Mouse (Mus musculus): ENCODE results near the gene Tmem62. TPM values are rescaled to one million over a fixed set of nuclear protein-coding genes. Genes with fewer than 3 reads are reported as not detected.
"Not testable (repeated sequence)": the region's sequence is repeated elsewhere in the genome, so short reads cannot be mapped to it uniquely, and the experiment has no call there.

Gene Tmem62
- polyA plus RNA-seq, 1 experiment from 2014 or later = 4.2 TPM

GRCm38 (mm10) chr2:120978693-120979037, 1.8 kb downstream of the Tmem62 start:
- Histone ChIP-seq H3K9me3 (ENCODE audit: control insufficient read depth, low read depth, low read length) (no peaks in the 10 kb centered on the region), H3K4me3 (ENCODE audit: low read depth, low read length) (no peak overlapping the region), H3K27ac (ENCODE audit: low read length) (no peak overlapping the region), H3K9ac (replicated peaks; ENCODE audit: low read depth, low read length) (no peak overlapping the region), H3K27me3 (ENCODE audit: control insufficient read depth, insufficient read depth, low read length) (no peaks in the 10 kb centered on the region), H3K36me3 (ENCODE audit: control insufficient read depth, insufficient read depth, low read length) (no peaks in the 10 kb centered on the region), H3K4me1 (ENCODE audit: control insufficient read depth, insufficient read depth, low read length) (no peaks in the 10 kb centered on the region), H3K4me2 (replicated peaks; ENCODE audit: low read depth, low read length) (no peak overlapping the region)
- ATAC-seq (ENCODE audit: insufficient number of reproducible peaks, insufficient read depth, low FRiP score, low read depth) = no peak
- whole genome bisulfite sequencing = 49% methylated on average over 2 of the region's 2 CpGs

- no peaks in the 10 kb centered on the region for H3K4me1 ChIP-seq (ENCODE audit: control insufficient read depth, insufficient read depth, low read length)
- 75% methylated on average over 1 of the region's 1 CpGs for WGBS
- H3K4me2 ChIP-seq (replicated peaks; ENCODE audit: low read depth, low read length) = no peak overlapping the region
- no peak overlapping the region for H3K4me3 ChIP-seq (ENCODE audit: low read depth, low read length)
- no peaks in the 10 kb centered on the region for H3K36me3 ChIP-seq (ENCODE audit: control insufficient read depth, insufficient read depth, low read length)
- no peaks in the 10 kb centered on the region for H3K27me3 ChIP-seq (ENCODE audit: control insufficient read depth, insufficient read depth, low read length)
- H3K27ac ChIP-seq (ENCODE audit: low read length) = no peak overlapping the region
- H3K9ac ChIP-seq (replicated peaks; ENCODE audit: low read depth, low read length) = no peak overlapping the region
- no peak for ATAC-seq (ENCODE audit: insufficient number of reproducible peaks, insufficient read depth, low FRiP score, low read depth)
- no peaks in the 10 kb centered on the region for H3K9me3 ChIP-seq (ENCODE audit: control insufficient read depth, low read depth, low read length)
Observed at GRCm38 (mm10) chr2:120979819-120980218, 3.0 kb downstream of the Tmem62 start.

- Histone ChIP-seq H3K9ac (replicated peaks; ENCODE audit: low read depth, low read length) (no peak overlapping the region), H3K27me3 (ENCODE audit: control insufficient read depth, insufficient read depth, low read length) (no peaks in the 10 kb centered on the region), H3K4me1 (ENCODE audit: control insufficient read depth, insufficient read depth, low read length) (no peaks in the 10 kb centered on the region), H3K4me3 (ENCODE audit: low read depth, low read length) (no peak overlapping the region), H3K36me3 (ENCODE audit: control insufficient read depth, insufficient read depth, low read length) (no peaks in the 10 kb centered on the region), H3K4me2 (replicated peaks; ENCODE audit: low read depth, low read length) (no peak overlapping the region), H3K9me3 (ENCODE audit: control insufficient read depth, low read depth, low read length) (no peaks in the 10 kb centered on the region), H3K27ac (ENCODE audit: low read length) (no peak overlapping the region)
- WGBS = 63% methylated on average over 2 of the region's 2 CpGs
- ATAC-seq (ENCODE audit: insufficient number of reproducible peaks, insufficient read depth, low FRiP score, low read depth) = no peak
Observed at GRCm38 (mm10) chr2:120980861-120981260, 4.0 kb downstream of the Tmem62 start.

GRCm38 (mm10) chr2:120983611-120984010, 6.8 kb downstream of the Tmem62 start:
- ATAC-seq (ENCODE audit: insufficient number of reproducible peaks, insufficient read depth, low FRiP score, low read depth) = no peak
- Histone ChIP-seq H3K4me3 (ENCODE audit: low read depth, low read length) (no peak overlapping the region), H3K27ac (ENCODE audit: low read length) (no peak overlapping the region), H3K4me2 (replicated peaks; ENCODE audit: low read depth, low read length) (no peak overlapping the region), H3K9me3 (ENCODE audit: control insufficient read depth, low read depth, low read length) (no peaks in the 10 kb centered on the region), H3K36me3 (ENCODE audit: control insufficient read depth, insufficient read depth, low read length) (no peaks in the 10 kb centered on the region), H3K9ac (replicated peaks; ENCODE audit: low read depth, low read length) (no peak overlapping the region), H3K27me3 (ENCODE audit: control insufficient read depth, insufficient read depth, low read length) (no peaks in the 10 kb centered on the region), H3K4me1 (ENCODE audit: control insufficient read depth, insufficient read depth, low read length) (no peaks in the 10 kb centered on the region)
- 45% methylated on average over 2 of the region's 2 CpGs for WGBS

GRCm38 (mm10) chr2:120985241-120985640, 8.4 kb downstream of the Tmem62 start:
- no peaks in the 10 kb centered on the region for H3K9me3 ChIP-seq (ENCODE audit: control insufficient read depth, low read depth, low read length)
- no peak for ATAC-seq (ENCODE audit: insufficient number of reproducible peaks, insufficient read depth, low FRiP score, low read depth)
- no peak overlapping the region for H3K27ac ChIP-seq (ENCODE audit: low read length)
- no peak overlapping the region for H3K4me3 ChIP-seq (ENCODE audit: low read depth, low read length)
- H3K9ac ChIP-seq (replicated peaks; ENCODE audit: low read depth, low read length) = no peak overlapping the region
- H3K4me2 ChIP-seq (replicated peaks; ENCODE audit: low read depth, low read length) = no peak overlapping the region
- H3K36me3 ChIP-seq (ENCODE audit: control insufficient read depth, insufficient read depth, low read length) = no peaks in the 10 kb centered on the region
- H3K27me3 ChIP-seq (ENCODE audit: control insufficient read depth, insufficient read depth, low read length) = no peaks in the 10 kb centered on the region
- no peaks in the 10 kb centered on the region for H3K4me1 ChIP-seq (ENCODE audit: control insufficient read depth, insufficient read depth, low read length)
- WGBS = 88% methylated on average over 1 of the region's 1 CpGs

GRCm38 (mm10) chr2:120991196-120991595, 14.4 kb downstream of the Tmem62 start:
- H3K4me3 ChIP-seq (ENCODE audit: low read depth, low read length) = no peak overlapping the region
- WGBS = 65% methylated on average over 4 of the region's 4 CpGs
- no peaks in the 10 kb centered on the region for H3K4me1 ChIP-seq (ENCODE audit: control insufficient read depth, insufficient read depth, low read length)
- no peak for ATAC-seq (ENCODE audit: insufficient number of reproducible peaks, insufficient read depth, low FRiP score, low read depth)
- no peak overlapping the region for H3K4me2 ChIP-seq (replicated peaks; ENCODE audit: low read depth, low read length)
- no peaks in the 10 kb centered on the region for H3K9me3 ChIP-seq (ENCODE audit: control insufficient read depth, low read depth, low read length)
- H3K27me3 ChIP-seq (ENCODE audit: control insufficient read depth, insufficient read depth, low read length) = no peaks in the 10 kb centered on the region
- H3K36me3 ChIP-seq (ENCODE audit: control insufficient read depth, insufficient read depth, low read length) = no peaks in the 10 kb centered on the region
- H3K27ac ChIP-seq (ENCODE audit: low read length) = no peak overlapping the region
- H3K9ac ChIP-seq (replicated peaks; ENCODE audit: low read depth, low read length) = no peak overlapping the region

GRCm38 (mm10) chr2:120996607-120997006, 19.8 kb downstream of the Tmem62 start:
- not testable (repeated sequence) for H3K9me3 ChIP-seq (ENCODE audit: control insufficient read depth, low read depth, low read length); H3K4me1 ChIP-seq (ENCODE audit: control insufficient read depth, insufficient read depth, low read length); H3K9ac ChIP-seq (replicated peaks; ENCODE audit: low read depth, low read length); ATAC-seq (ENCODE audit: insufficient number of reproducible peaks, insufficient read depth, low FRiP score, low read depth); H3K27me3 ChIP-seq (ENCODE audit: control insufficient read depth, insufficient read depth, low read length); H3K4me3 ChIP-seq (ENCODE audit: low read depth, low read length); H3K27ac ChIP-seq (ENCODE audit: low read length); H3K4me2 ChIP-seq (replicated peaks; ENCODE audit: low read depth, low read length); H3K36me3 ChIP-seq (ENCODE audit: control insufficient read depth, insufficient read depth, low read length)
- 83% methylated on average over 1 of the region's 1 CpGs for WGBS

- Histone ChIP-seq H3K4me3 (ENCODE audit: low read depth, low read length) (no peak overlapping the region), H3K9me3 (ENCODE audit: control insufficient read depth, low read depth, low read length) (no peaks in the 10 kb centered on the region), H3K4me2 (replicated peaks; ENCODE audit: low read depth, low read length) (no peak overlapping the region), H3K27ac (ENCODE audit: low read length) (no peak overlapping the region), H3K27me3 (ENCODE audit: control insufficient read depth, insufficient read depth, low read length) (no peaks in the 10 kb centered on the region), H3K4me1 (ENCODE audit: control insufficient read depth, insufficient read depth, low read length) (no peaks in the 10 kb centered on the region), H3K9ac (replicated peaks; ENCODE audit: low read depth, low read length) (no peak overlapping the region), H3K36me3 (ENCODE audit: control insufficient read depth, insufficient read depth, low read length) (no peaks in the 10 kb centered on the region)
- WGBS = 84% methylated on average over 8 of the region's 8 CpGs
- no peak for ATAC-seq (ENCODE audit: insufficient number of reproducible peaks, insufficient read depth, low FRiP score, low read depth)
Observed at GRCm38 (mm10) chr2:120998863-120999262, 22.0 kb downstream of the Tmem62 start.

- Histone ChIP-seq H3K4me3 (ENCODE audit: low read depth, low read length) (no peak overlapping the region), H3K27me3 (ENCODE audit: control insufficient read depth, insufficient read depth, low read length) (no peaks in the 10 kb centered on the region), H3K27ac (ENCODE audit: low read length) (no peak overlapping the region), H3K4me1 (ENCODE audit: control insufficient read depth, insufficient read depth, low read length) (no peaks in the 10 kb centered on the region), H3K9ac (replicated peaks; ENCODE audit: low read depth, low read length) (no peak overlapping the region), H3K9me3 (ENCODE audit: control insufficient read depth, low read depth, low read length) (no peaks in the 10 kb centered on the region), H3K36me3 (ENCODE audit: control insufficient read depth, insufficient read depth, low read length) (no peaks in the 10 kb centered on the region), H3K4me2 (replicated peaks; ENCODE audit: low read depth, low read length) (no peak overlapping the region)
- ATAC-seq (ENCODE audit: insufficient number of reproducible peaks, insufficient read depth, low FRiP score, low read depth) = no peak
- WGBS = 68% methylated on average over 2 of the region's 2 CpGs
Observed at GRCm38 (mm10) chr2:121003586-121003985, 26.8 kb downstream of the Tmem62 start.
